Mouse (Mus musculus): ENCODE measurements around the gene Elf1.
"Not testable (repeated sequence)": the region's sequence is repeated elsewhere in the genome, so short reads cannot be mapped to it uniquely, and the experiment has no call there.

Elf1 gene

GRCm38 (mm10) chr14:79518761-79519662 lies 38.0 kb downstream of the Elf1 start:
- in situ Hi-C loops (cut with MboI; ENCODE audit: unreplicated experiment in 2 of 2) = no loop called here

GRCm38 (mm10) chr14:79519663-79519975 lies 38.6 kb downstream of the Elf1 start:
- in situ Hi-C loops (cut with MboI; ENCODE audit: unreplicated experiment in 2 of 2) = no loop called here

- in situ Hi-C loops (cut with MboI; ENCODE audit: unreplicated experiment in 2 of 2) = loop anchor here (5.0 to 10.0 kb wide), 3 partner anchors 37 to 616 kb away; no protein-coding TSS in a partner anchor
These were observed 39.6 kb downstream of the Elf1 start for GRCm38 (mm10) chr14:79520612-79521011.

GRCm38 (mm10) chr14:79521056-79521455 lies 40.1 kb downstream of the Elf1 start:
- in situ Hi-C loops (cut with MboI; ENCODE audit: unreplicated experiment in 2 of 2) = loop anchor here (5.0 to 10.0 kb wide), 3 partner anchors 36 to 616 kb away; no protein-coding TSS in a partner anchor

- in situ Hi-C loops (cut with MboI; ENCODE audit: unreplicated experiment in 2 of 2) = loop anchor here (5.0 to 10.0 kb wide), 3 partner anchors 36 to 617 kb away; no protein-coding TSS in a partner anchor
These were observed 40.6 kb downstream of the Elf1 start for GRCm38 (mm10) chr14:79521471-79522117.

GRCm38 (mm10) chr14:79522387-79522786 lies 41.4 kb downstream of the Elf1 start:
- in situ Hi-C loops (cut with MboI; ENCODE audit: unreplicated experiment in 2 of 2) = loop anchor here (5.0 to 10.0 kb wide), 3 partner anchors 35 to 618 kb away; no protein-coding TSS in a partner anchor

- in situ Hi-C loops (cut with MboI; ENCODE audit: unreplicated experiment in 2 of 2) = loop anchor here in 1 of 2 experiments (10.0 kb wide), 1 partner anchor 621 kb away; no protein-coding TSS in a partner anchor
These were observed 45.1 kb downstream of the Elf1 start for GRCm38 (mm10) chr14:79526106-79526505.

GRCm38 (mm10) chr14:79527704-79528103 lies 46.7 kb downstream of the Elf1 start:
- in situ Hi-C loops (cut with MboI; ENCODE audit: unreplicated experiment in 2 of 2) = loop anchor here in 1 of 2 experiments (10.0 kb wide), 1 partner anchor 623 kb away; no protein-coding TSS in a partner anchor

GRCm38 (mm10) chr14:79529581-79530554 lies 48.9 kb downstream of the Elf1 start:
- in situ Hi-C loops (cut with MboI; ENCODE audit: unreplicated experiment in 2 of 2) = loop anchor here in 1 of 2 experiments (10.0 kb wide), 1 partner anchor 625 kb away; no protein-coding TSS in a partner anchor

GRCm38 (mm10) chr14:79530761-79531160 lies 49.8 kb downstream of the Elf1 start:
- in situ Hi-C loops (cut with MboI; ENCODE audit: unreplicated experiment in 2 of 2) = no loop called here

GRCm38 (mm10) chr14:79532036-79532776 lies 51.2 kb downstream of the Elf1 start:
- in situ Hi-C loops (cut with MboI; ENCODE audit: unreplicated experiment in 2 of 2) = no loop called here

GRCm38 (mm10) chr14:79533350-79533749 lies 52.4 kb downstream of the Elf1 start:
- in situ Hi-C loops (cut with MboI; ENCODE audit: unreplicated experiment in 2 of 2) = no loop called here

- in situ Hi-C loops (cut with MboI; ENCODE audit: unreplicated experiment in 2 of 2) = no loop called here
These were observed 53.2 kb downstream of the Elf1 start for GRCm38 (mm10) chr14:79534206-79534605.

- in situ Hi-C loops (cut with MboI; ENCODE audit: unreplicated experiment in 2 of 2) = not testable (repeated sequence)
These were observed 53.7 kb downstream of the Elf1 start for GRCm38 (mm10) chr14:79534656-79535055.

- in situ Hi-C loops (cut with MboI; ENCODE audit: unreplicated experiment in 2 of 2) = no loop called here
These were observed 54.3 kb downstream of the Elf1 start for GRCm38 (mm10) chr14:79535318-79535717.

- in situ Hi-C loops (cut with MboI; ENCODE audit: unreplicated experiment in 2 of 2) = no loop called here
These were observed 55.0 kb downstream of the Elf1 start for GRCm38 (mm10) chr14:79536011-79536410.

- in situ Hi-C loops (cut with MboI; ENCODE audit: unreplicated experiment in 2 of 2) = no loop called here
These were observed 55.8 kb downstream of the Elf1 start for GRCm38 (mm10) chr14:79536837-79537236.

GRCm38 (mm10) chr14:79537463-79537862 lies 56.5 kb downstream of the Elf1 start:
- in situ Hi-C loops (cut with MboI; ENCODE audit: unreplicated experiment in 2 of 2) = no loop called here

- in situ Hi-C loops (cut with MboI; ENCODE audit: unreplicated experiment in 2 of 2) = no loop called here
These were observed 56.9 kb downstream of the Elf1 start for GRCm38 (mm10) chr14:79537921-79538320.

Data from v-Abl transformed pro-B cells (cell line).